Mouse (Mus musculus) liver, embryonic 14.5 days (tissue): ENCODE measurements at regions not wholly inside any gene's neighbourhood (a gene's known extent, or its start where the extent isn't known, plus 50 kb on each side); places are given as distances from the start of the nearest gene placed in this dataset.

Experiments
- ATAC-seq: fragments of 200-750 bp; cut with Nextera tagmentation; 2 replicates; pipeline ENCODE4 v1.8.0; 2017; ENCODE audit warnings: moderate number of reproducible peaks, mild to moderate bottlenecking, moderate library complexity; ENCODE audit not compliant: insufficient read depth
- DNase-seq, 3 experiments: peaks; one replicate each; pipeline ENCODE4 v3.0.0-alpha.2; 2012 to 2013; ENCODE audit warnings: low read depth in 3 of 3, low spot score in 3 of 3
- H3K27ac ChIP-seq: fragments of 300-500 bp; sonication (generic); 2 replicates; pipeline ENCODE4 v1.5.1; 2014; ENCODE audit warnings: moderate library complexity, mild to moderate bottlenecking, control low read depth, inconsistent platforms
- H3K27me3 ChIP-seq: fragments of 300-500 bp; sonication (generic); 2 replicates; pipeline ENCODE4 v1.6.1; 2014; ENCODE audit warnings: mild to moderate bottlenecking, low read length, moderate library complexity; ENCODE audit not compliant: control insufficient read depth, insufficient read depth
- H3K36me3 ChIP-seq: fragments of 300-500 bp; sonication (generic); replicated peaks from 2 replicates; pipeline ENCODE4 v1.6.1; 2014; ENCODE audit warnings: low read depth; ENCODE audit not compliant: control insufficient read depth, insufficient read depth
- H3K4me1 ChIP-seq, 2 experiments: fragments of 200-500 bp in 1 of 2; fragments of 300-500 bp in 1 of 2; sonication (generic) in 1 of 2; replicated peaks; 2 replicates each; pipeline ENCODE4 v1.6.1; 2012 to 2014; ENCODE audit warnings: antibody characterized with exemption in 1 of 2, inconsistent platforms in 1 of 2, low read length in 1 of 2; ENCODE audit not compliant: control insufficient read depth in 2 of 2, insufficient read depth in 2 of 2
- H3K4me2 ChIP-seq: fragments of 300-500 bp; sonication (generic); 2 replicates; pipeline ENCODE4 v1.6.1; 2014; ENCODE audit warnings: low read depth, mild to moderate bottlenecking, control low read depth, moderate library complexity
- H3K4me3 ChIP-seq, 2 experiments: fragments of 200-500 bp in 1 of 2; fragments of 300-500 bp in 1 of 2; sonication (generic) in 1 of 2; 2 replicates each; pipeline ENCODE4 v1.5.1; 2012 to 2014; ENCODE audit warnings: low read depth in 2 of 2, low read length in 2 of 2, mild to moderate bottlenecking in 2 of 2, control low read depth in 1 of 2, inconsistent platforms in 1 of 2, moderate library complexity in 1 of 2; ENCODE audit not compliant: insufficient read depth in 1 of 2
- H3K9ac ChIP-seq: fragments of 300-500 bp; sonication (generic); replicated peaks from 2 replicates; pipeline ENCODE4 v1.6.1; 2014; ENCODE audit warnings: mild to moderate bottlenecking, control low read depth, moderate library complexity
- H3K9me3 ChIP-seq: fragments of 300-500 bp; sonication (generic); 2 replicates; pipeline ENCODE4 v1.6.1; 2016; ENCODE audit warnings: low read length, mixed read lengths; ENCODE audit not compliant: control insufficient read depth
- CTCF ChIP-seq: IDR thresholded peaks from 2 replicates; pipeline ENCODE4 v1.5.1; 2016; ENCODE audit warnings: antibody characterized with exemption, low read depth, control low read depth
- EP300 ChIP-seq: IDR thresholded peaks from 2 replicates; pipeline ENCODE4 v1.6.1; 2016; ENCODE audit warnings: antibody characterized with exemption, low read depth
- WGBS: fragments of 180-500 bp; shearing (Covaris S2); extraction: QIAGEN DNeasy Blood & Tissue Kit; methylation state at CpG from one replicate; pipeline ENCODE4 v1.1.7; 2014; ENCODE audit not compliant: insufficient replicate concordance; 5-methylcytosine and 5-hydroxymethylcytosine counted together

- 56% methylated on average over 3 of the region's 3 CpGs for WGBS
- no peaks in the 10 kb centered on the region for H3K9me3 ChIP-seq
- H3K9ac ChIP-seq, result no peak overlapping the region
- H3K27ac ChIP-seq, result no peak overlapping the region
- ATAC-seq (no peak), DNase-seq (no peak)
- no peak overlapping the region for H3K4me2 ChIP-seq
- H3K36me3 ChIP-seq, result no peaks in the 10 kb centered on the region
- no peaks in the 10 kb centered on the region for H3K4me1 ChIP-seq
- TF ChIP-seq EP300 (no peak), CTCF (no peak)
- no peaks in the 10 kb centered on the region for H3K27me3 ChIP-seq
- no peak overlapping the region for H3K4me3 ChIP-seq
These were observed 553.3 kb downstream of the Tns1 start for GRCm38 (mm10) chr1:73570944-73571343.

GRCm38 (mm10) chr1:73566770-73567169, 551.1 kb upstream of the Tnp1 start:
- Histone ChIP-seq H3K36me3 (no peaks in the 10 kb centered on the region), H3K27me3 (no peaks in the 10 kb centered on the region), H3K9me3 (no peaks in the 10 kb centered on the region), H3K4me1 (no peaks in the 10 kb centered on the region), H3K4me2 (no peak overlapping the region), H3K4me3 (no peak overlapping the region), H3K9ac (no peak overlapping the region), H3K27ac (no peak overlapping the region)
- 58% methylated on average over 3 of the region's 3 CpGs for WGBS
- DNase-seq, result no peak
- ATAC-seq, result no peak
- TF ChIP-seq CTCF (no peak), EP300 (no peak)

- Histone ChIP-seq H3K36me3 (no peaks in the 10 kb centered on the region), H3K4me3 (no peak overlapping the region), H3K9ac (no peak overlapping the region), H3K27ac (no peak overlapping the region), H3K4me1 (no peaks in the 10 kb centered on the region), H3K27me3 (no peaks in the 10 kb centered on the region), H3K9me3 (no peaks in the 10 kb centered on the region), H3K4me2 (no peak overlapping the region)
- DNase-seq, result no peak
- WGBS, result 55% methylated on average over 1 of the region's 1 CpGs
- ATAC-seq, result no peak
- TF ChIP-seq EP300, result no peak
- TF ChIP-seq CTCF, result no peak
These were observed 544.9 kb upstream of the Tnp1 start for GRCm38 (mm10) chr1:73560594-73560993.

GRCm38 (mm10) chr1:73547877-73548276, 532.2 kb upstream of the Tnp1 start:
- no peak for TF ChIP-seq CTCF
- TF ChIP-seq EP300, result no peak
- DNase-seq (no peak), ATAC-seq (no peak)
- 72% methylated on average over 3 of the region's 3 CpGs for WGBS
- no peaks in the 10 kb centered on the region for H3K27me3 ChIP-seq
- H3K36me3 ChIP-seq, result no peaks in the 10 kb centered on the region
- no peaks in the 10 kb centered on the region for H3K9me3 ChIP-seq
- H3K4me2 ChIP-seq, result no peak overlapping the region
- no peak overlapping the region for H3K4me3 ChIP-seq
- H3K9ac ChIP-seq, result no peak overlapping the region
- H3K4me1 ChIP-seq, result no peaks in the 10 kb centered on the region
- no peak overlapping the region for H3K27ac ChIP-seq

- TF ChIP-seq CTCF (no peak), EP300 (no peak)
- ATAC-seq (no peak), DNase-seq (no peak)
- Histone ChIP-seq H3K9ac (no peak overlapping the region), H3K27ac (no peak overlapping the region), H3K4me3 (no peak overlapping the region), H3K36me3 (no peaks in the 10 kb centered on the region), H3K9me3 (no peaks in the 10 kb centered on the region), H3K4me2 (no peak overlapping the region), H3K27me3 (no peaks in the 10 kb centered on the region), H3K4me1 (no peaks in the 10 kb centered on the region)
- WGBS, result 64% methylated on average over 6 of the region's 6 CpGs
These were observed 529.7 kb upstream of the Tnp1 start for GRCm38 (mm10) chr1:73545401-73545800.

- no peak overlapping the region for H3K4me3 ChIP-seq
- no peak overlapping the region for H3K9ac ChIP-seq
- no peaks in the 10 kb centered on the region for H3K4me1 ChIP-seq
- 42% methylated on average over 5 of the region's 5 CpGs for WGBS
- no peaks in the 10 kb centered on the region for H3K27me3 ChIP-seq
- H3K36me3 ChIP-seq, result no peaks in the 10 kb centered on the region
- no peak overlapping the region for H3K27ac ChIP-seq
- H3K9me3 ChIP-seq, result no peaks in the 10 kb centered on the region
- no peak for ATAC-seq
- no peak overlapping the region for H3K4me2 ChIP-seq
- TF ChIP-seq EP300, result no peak
- TF ChIP-seq CTCF, result no peak
- no peak for DNase-seq
These were observed 525.7 kb upstream of the Tnp1 start for GRCm38 (mm10) chr1:73541371-73541770.
